Mouse (Mus musculus): ENCODE results near the gene Rpgrip1l.

Gene Rpgrip1l

GRCm38 (mm10) chr8:91312835-91313832 lies at the start of gene Rpgrip1l, which contains the start of gene Fto:
Gene Rpgrip1l (minus strand): TSS chr8:91313262.
Gene Fto (plus strand): TSS chr8:91313525.
- DNase-seq = peak; percentile 99

- DNase-seq = no peak
These were observed 47.7 kb upstream of the Rpgrip1l start for GRCm38 (mm10) chr8:91360644-91361357.

- DNase-seq = no peak
These were observed 46.4 kb upstream of the Rpgrip1l start for GRCm38 (mm10) chr8:91359511-91359910.

GRCm38 (mm10) chr8:91358016-91358415 lies 45.0 kb upstream of the Rpgrip1l start:
- DNase-seq = no peak

- no peak for DNase-seq
These were observed 44.5 kb upstream of the Rpgrip1l start for GRCm38 (mm10) chr8:91357493-91358014.

GRCm38 (mm10) chr8:91355956-91356699 lies 43.1 kb upstream of the Rpgrip1l start:
- DNase-seq = no peak

GRCm38 (mm10) chr8:91355301-91355905 lies 42.3 kb upstream of the Rpgrip1l start:
- no peak for DNase-seq

GRCm38 (mm10) chr8:91353907-91354306 lies 40.8 kb upstream of the Rpgrip1l start:
- DNase-seq = no peak

- no peak for DNase-seq
These were observed 40.0 kb upstream of the Rpgrip1l start for GRCm38 (mm10) chr8:91353062-91353461.

- no peak for DNase-seq
These were observed 39.5 kb upstream of the Rpgrip1l start for GRCm38 (mm10) chr8:91352598-91352997.

GRCm38 (mm10) chr8:91350628-91351027 lies 37.6 kb upstream of the Rpgrip1l start:
- no peak for DNase-seq

- no peak for DNase-seq
These were observed 36.8 kb upstream of the Rpgrip1l start for GRCm38 (mm10) chr8:91349816-91350215.

GRCm38 (mm10) chr8:91347595-91347994 lies 34.5 kb upstream of the Rpgrip1l start:
- DNase-seq = no peak

GRCm38 (mm10) chr8:91347146-91347545 lies 34.1 kb upstream of the Rpgrip1l start:
- no peak for DNase-seq

- DNase-seq = no peak
These were observed 31.6 kb upstream of the Rpgrip1l start for GRCm38 (mm10) chr8:91344659-91345058.

GRCm38 (mm10) chr8:91342798-91343197 lies 29.7 kb upstream of the Rpgrip1l start:
- no peak for DNase-seq

- no peak for DNase-seq
These were observed 29.1 kb upstream of the Rpgrip1l start for GRCm38 (mm10) chr8:91342196-91342595.

GRCm38 (mm10) chr8:91340746-91341145 lies 27.7 kb upstream of the Rpgrip1l start:
- no peak for DNase-seq

GRCm38 (mm10) chr8:91339651-91340050 lies 26.6 kb upstream of the Rpgrip1l start:
- no peak for DNase-seq

- DNase-seq = peak; percentile 51
These were observed 25.5 kb upstream of the Rpgrip1l start for GRCm38 (mm10) chr8:91338389-91339154.

- DNase-seq = no peak
These were observed 16.4 kb upstream of the Rpgrip1l start for GRCm38 (mm10) chr8:91329461-91329850.
